Mouse (Mus musculus): ENCODE data around the gene Qrfp.
A peak's percentile ranks its signal among the peaks of the same experiment; 100 is the strongest.

The Qrfp gene

GRCm38 (mm10) chr2:31814699-31815098, 4.3 kb upstream of the Qrfp start:
- no peak for DNase-seq (ENCODE audit: low spot score)

GRCm38 (mm10) chr2:31813641-31814040, 3.3 kb upstream of the Qrfp start:
- no peak for DNase-seq (ENCODE audit: low spot score)

- DNase-seq (ENCODE audit: low spot score) = no peak
Measured at GRCm38 (mm10) chr2:31811086-31811958, 942 bp upstream of the Qrfp start.

GRCm38 (mm10) chr2:31809358-31809740, 1.0 kb downstream of the Qrfp start:
- DNase-seq (ENCODE audit: low spot score) = no peak

GRCm38 (mm10) chr2:31808410-31809357, 1.7 kb downstream of the Qrfp start:
- peak; percentile 55 for DNase-seq (ENCODE audit: low spot score)

- DNase-seq (ENCODE audit: low spot score) = peak; percentile 77
Measured at GRCm38 (mm10) chr2:31806639-31807382, 3.6 kb downstream of the Qrfp start.

GRCm38 (mm10) chr2:31803480-31803879, 6.9 kb downstream of the Qrfp start:
- DNase-seq (ENCODE audit: low spot score) = no peak

- DNase-seq (ENCODE audit: low spot score) = no peak
Measured at GRCm38 (mm10) chr2:31802811-31803210, 7.6 kb downstream of the Qrfp start.

GRCm38 (mm10) chr2:31801416-31801815, 9.0 kb downstream of the Qrfp start:
- no peak for DNase-seq (ENCODE audit: low spot score)

GRCm38 (mm10) chr2:31796943-31797342, 13.4 kb downstream of the Qrfp start:
- DNase-seq (ENCODE audit: low spot score) = no peak

GRCm38 (mm10) chr2:31792611-31793010, 17.8 kb downstream of the Qrfp start:
- DNase-seq (ENCODE audit: low spot score) = no peak

GRCm38 (mm10) chr2:31791260-31791659, 19.1 kb downstream of the Qrfp start:
- no peak for DNase-seq (ENCODE audit: low spot score)

- DNase-seq (ENCODE audit: low spot score) = no peak
Measured at GRCm38 (mm10) chr2:31790728-31791251, 19.6 kb downstream of the Qrfp start.

GRCm38 (mm10) chr2:31789215-31789614, 21.2 kb downstream of the Qrfp start:
- DNase-seq (ENCODE audit: low spot score) = no peak

GRCm38 (mm10) chr2:31788227-31788626, 22.2 kb downstream of the Qrfp start:
- peak; percentile 59 for DNase-seq (ENCODE audit: low spot score)

GRCm38 (mm10) chr2:31787029-31787428, 23.4 kb downstream of the Qrfp start:
- peak; percentile 93 for DNase-seq (ENCODE audit: low spot score)

- DNase-seq (ENCODE audit: low spot score) = peak; percentile 89
Measured at GRCm38 (mm10) chr2:31785074-31785473, 25.3 kb downstream of the Qrfp start.

- DNase-seq (ENCODE audit: low spot score) = no peak
Measured at GRCm38 (mm10) chr2:31782958-31783602, 27.3 kb downstream of the Qrfp start.

- no peak for DNase-seq (ENCODE audit: low spot score)
Measured at GRCm38 (mm10) chr2:31779258-31779657, 31.1 kb downstream of the Qrfp start.

- DNase-seq (ENCODE audit: low spot score) = no peak
Measured at GRCm38 (mm10) chr2:31776479-31776878, 33.9 kb downstream of the Qrfp start.

- DNase-seq (ENCODE audit: low spot score) = no peak
Measured at GRCm38 (mm10) chr2:31770781-31771441, 39.5 kb downstream of the Qrfp start.
